Mouse (Mus musculus) heart, postnatal 0 days (tissue): ENCODE measurements around the gene Tmem110.

ENCODE experiments used
- CTCF ChIP-seq: IDR thresholded peaks from 2 replicates; pipeline ENCODE4 v1.5.1; 2016; ENCODE audit warnings: antibody characterized with exemption, control low read depth, low read depth
- EP300 ChIP-seq: IDR thresholded peaks from 2 replicates; pipeline ENCODE4 v1.6.1; 2016; ENCODE audit warnings: antibody characterized with exemption, low read depth

GRCm38 (mm10) chr14:30880251-30880650 lies 54.9 kb downstream of the Tmem110 start:
- TF ChIP-seq CTCF: no peak
- no peak for TF ChIP-seq EP300
